Mouse (Mus musculus): Measurements from ENCODE around the gene Nedd9. TPM values are rescaled to one million over a fixed set of nuclear protein-coding genes. Genes with fewer than 3 reads are reported as not detected.

Gene Nedd9
- polyA plus RNA-seq, 1 experiment from 2014 or later = 65.3 TPM

- H3K9ac ChIP-seq (ENCODE audit: low read length) = no peak overlapping the region
- H3K36me3 ChIP-seq (ENCODE audit: control insufficient read depth, insufficient read depth, low read length) = no peaks in the 10 kb centered on the region
- DNase-seq (ENCODE audit: low spot score) = no peak
- ATAC-seq (ENCODE audit: insufficient read depth, low FRiP score, low TSS enrichment) = no peak
- H3K27ac ChIP-seq (ENCODE audit: low read depth, low read length) = no peak overlapping the region
- no peak overlapping the region for H3K4me3 ChIP-seq (ENCODE audit: low read depth, low read length)
- no peak overlapping the region for H3K4me2 ChIP-seq (ENCODE audit: low read depth)
- H3K27me3 ChIP-seq (ENCODE audit: control insufficient read depth, insufficient read depth, low read length) = no peaks in the 10 kb centered on the region
- H3K9me3 ChIP-seq (ENCODE audit: control insufficient read depth, low read length) = no peaks in the 10 kb centered on the region
- 75% methylated on average over 14 of the region's 14 CpGs for WGBS
- peaks cover 7% of the 10 kb centered on the region; the same call in 1 of the 2 replicates for H3K4me1 ChIP-seq (ENCODE audit: control insufficient read depth, insufficient read depth, low read length)
Observed at GRCm38 (mm10) chr13:41456292-41457029, 30.7 kb downstream of the Nedd9 start.

GRCm38 (mm10) chr13:41453227-41454193 lies 33.7 kb downstream of the Nedd9 start:
- H3K4me2 ChIP-seq (ENCODE audit: low read depth) = no peak overlapping the region
- H3K4me3 ChIP-seq (ENCODE audit: low read depth, low read length) = no peak overlapping the region
- H3K27ac ChIP-seq (ENCODE audit: low read depth, low read length) = no peak overlapping the region
- DNase-seq (ENCODE audit: low spot score) (no peak), ATAC-seq (ENCODE audit: insufficient read depth, low FRiP score, low TSS enrichment) (no peak)
- H3K9ac ChIP-seq (ENCODE audit: low read length) = no peak overlapping the region
- 82% methylated on average over 15 of the region's 15 CpGs for WGBS
- no peaks in the 10 kb centered on the region for H3K27me3 ChIP-seq (ENCODE audit: control insufficient read depth, insufficient read depth, low read length)
- no peaks in the 10 kb centered on the region for H3K9me3 ChIP-seq (ENCODE audit: control insufficient read depth, low read length)
- 0 out of 2 replicates have a peak, but pooled peaks cover 4% of the 10 kb centered on the region for H3K4me1 ChIP-seq (ENCODE audit: control insufficient read depth, insufficient read depth, low read length)
- H3K36me3 ChIP-seq (ENCODE audit: control insufficient read depth, insufficient read depth, low read length) = no peaks in the 10 kb centered on the region

- Histone ChIP-seq H3K27ac (ENCODE audit: low read depth, low read length) (no peak overlapping the region), H3K36me3 (ENCODE audit: control insufficient read depth, insufficient read depth, low read length) (no peaks in the 10 kb centered on the region), H3K4me2 (ENCODE audit: low read depth) (no peak overlapping the region), H3K4me1 (ENCODE audit: control insufficient read depth, insufficient read depth, low read length) (no peaks in the 10 kb centered on the region), H3K9me3 (ENCODE audit: control insufficient read depth, low read length) (no peaks in the 10 kb centered on the region), H3K9ac (ENCODE audit: low read length) (no peak overlapping the region), H3K27me3 (ENCODE audit: control insufficient read depth, insufficient read depth, low read length) (no peaks in the 10 kb centered on the region), H3K4me3 (ENCODE audit: low read depth, low read length) (no peak overlapping the region)
- 68% methylated on average over 6 of the region's 6 CpGs for WGBS
- DNase-seq (ENCODE audit: low spot score) (no peak), ATAC-seq (ENCODE audit: insufficient read depth, low FRiP score, low TSS enrichment) (no peak)
Observed at GRCm38 (mm10) chr13:41450821-41451220, 36.3 kb downstream of the Nedd9 start.

GRCm38 (mm10) chr13:41449211-41449610 lies 38.0 kb downstream of the Nedd9 start:
- Histone ChIP-seq H3K9me3 (ENCODE audit: control insufficient read depth, low read length) (no peaks in the 10 kb centered on the region), H3K4me2 (ENCODE audit: low read depth) (no peak overlapping the region), H3K27me3 (ENCODE audit: control insufficient read depth, insufficient read depth, low read length) (no peaks in the 10 kb centered on the region), H3K27ac (ENCODE audit: low read depth, low read length) (no peak overlapping the region), H3K4me1 (ENCODE audit: control insufficient read depth, insufficient read depth, low read length) (no peaks in the 10 kb centered on the region; the same call in 1 of the 2 replicates), H3K36me3 (ENCODE audit: control insufficient read depth, insufficient read depth, low read length) (no peaks in the 10 kb centered on the region), H3K4me3 (ENCODE audit: low read depth, low read length) (no peak overlapping the region), H3K9ac (ENCODE audit: low read length) (no peak overlapping the region)
- 87% methylated on average over 2 of the region's 2 CpGs for WGBS
- DNase-seq (ENCODE audit: low spot score) = no peak
- no peak for ATAC-seq (ENCODE audit: insufficient read depth, low FRiP score, low TSS enrichment)

GRCm38 (mm10) chr13:41447209-41447608 lies 40.0 kb downstream of the Nedd9 start:
- H3K9ac ChIP-seq (ENCODE audit: low read length) = no peak overlapping the region
- H3K4me2 ChIP-seq (ENCODE audit: low read depth) = no peak overlapping the region
- H3K36me3 ChIP-seq (ENCODE audit: control insufficient read depth, insufficient read depth, low read length) = no peaks in the 10 kb centered on the region
- H3K4me1 ChIP-seq (ENCODE audit: control insufficient read depth, insufficient read depth, low read length) = peaks cover 2% of the 10 kb centered on the region; the same call in 1 of the 2 replicates
- no peaks in the 10 kb centered on the region for H3K27me3 ChIP-seq (ENCODE audit: control insufficient read depth, insufficient read depth, low read length)
- 55% methylated on average over 6 of the region's 6 CpGs for WGBS
- no peak for ATAC-seq (ENCODE audit: insufficient read depth, low FRiP score, low TSS enrichment)
- H3K9me3 ChIP-seq (ENCODE audit: control insufficient read depth, low read length) = no peaks in the 10 kb centered on the region
- H3K27ac ChIP-seq (ENCODE audit: low read depth, low read length) = no peak overlapping the region
- DNase-seq (ENCODE audit: low spot score) = no peak
- H3K4me3 ChIP-seq (ENCODE audit: low read depth, low read length) = no peak overlapping the region

GRCm38 (mm10) chr13:41446591-41446990 lies 40.6 kb downstream of the Nedd9 start:
- H3K9me3 ChIP-seq (ENCODE audit: control insufficient read depth, low read length) = no peaks in the 10 kb centered on the region
- H3K36me3 ChIP-seq (ENCODE audit: control insufficient read depth, insufficient read depth, low read length) = no peaks in the 10 kb centered on the region
- ATAC-seq (ENCODE audit: insufficient read depth, low FRiP score, low TSS enrichment) (no peak), DNase-seq (ENCODE audit: low spot score) (no peak)
- H3K27me3 ChIP-seq (ENCODE audit: control insufficient read depth, insufficient read depth, low read length) = no peaks in the 10 kb centered on the region
- H3K4me3 ChIP-seq (ENCODE audit: low read depth, low read length) = no peak overlapping the region
- H3K27ac ChIP-seq (ENCODE audit: low read depth, low read length) = no peak overlapping the region
- no peak overlapping the region for H3K9ac ChIP-seq (ENCODE audit: low read length)
- peaks cover 2% of the 10 kb centered on the region; the same call in 1 of the 2 replicates for H3K4me1 ChIP-seq (ENCODE audit: control insufficient read depth, insufficient read depth, low read length)
- no peak overlapping the region for H3K4me2 ChIP-seq (ENCODE audit: low read depth)
- WGBS = 88% methylated on average over 1 of the region's 1 CpGs

- whole genome bisulfite sequencing = 94% methylated on average over 3 of the region's 3 CpGs
- no peaks in the 10 kb centered on the region for H3K36me3 ChIP-seq (ENCODE audit: control insufficient read depth, insufficient read depth, low read length)
- ATAC-seq (ENCODE audit: insufficient read depth, low FRiP score, low TSS enrichment) (no peak), DNase-seq (ENCODE audit: low spot score) (no peak)
- no peaks in the 10 kb centered on the region for H3K9me3 ChIP-seq (ENCODE audit: control insufficient read depth, low read length)
- peaks cover 2% of the 10 kb centered on the region; the same call in 1 of the 2 replicates for H3K4me1 ChIP-seq (ENCODE audit: control insufficient read depth, insufficient read depth, low read length)
- no peak overlapping the region for H3K4me3 ChIP-seq (ENCODE audit: low read depth, low read length)
- H3K4me2 ChIP-seq (ENCODE audit: low read depth) = no peak overlapping the region
- no peaks in the 10 kb centered on the region for H3K27me3 ChIP-seq (ENCODE audit: control insufficient read depth, insufficient read depth, low read length)
- no peak overlapping the region for H3K27ac ChIP-seq (ENCODE audit: low read depth, low read length)
- no peak overlapping the region for H3K9ac ChIP-seq (ENCODE audit: low read length)
Observed at GRCm38 (mm10) chr13:41445067-41445808, 41.9 kb downstream of the Nedd9 start.

- Histone ChIP-seq H3K27ac (ENCODE audit: low read depth, low read length) (no peak overlapping the region), H3K36me3 (ENCODE audit: control insufficient read depth, insufficient read depth, low read length) (no peaks in the 10 kb centered on the region), H3K4me3 (ENCODE audit: low read depth, low read length) (no peak overlapping the region), H3K4me1 (ENCODE audit: control insufficient read depth, insufficient read depth, low read length) (peaks cover 2% of the 10 kb centered on the region; the same call in 1 of the 2 replicates), H3K9ac (ENCODE audit: low read length) (no peak overlapping the region), H3K27me3 (ENCODE audit: control insufficient read depth, insufficient read depth, low read length) (no peaks in the 10 kb centered on the region), H3K9me3 (ENCODE audit: control insufficient read depth, low read length) (no peaks in the 10 kb centered on the region), H3K4me2 (ENCODE audit: low read depth) (no peak overlapping the region)
- ATAC-seq (ENCODE audit: insufficient read depth, low FRiP score, low TSS enrichment) = no peak
- no peak for DNase-seq (ENCODE audit: low spot score)
- 90% methylated on average over 6 of the region's 6 CpGs for WGBS
Observed at GRCm38 (mm10) chr13:41444230-41444629, 42.9 kb downstream of the Nedd9 start.
